Mouse (Mus musculus) monocyte, adult 5-6 weeks (primary cell): ENCODE measurements around the gene Bysl. TPM values are rescaled to one million over a fixed set of nuclear protein-coding genes. Genes with fewer than 3 reads are reported as not detected.
A peak's percentile ranks its signal among the peaks of the same experiment; 100 is the strongest.

ENCODE experiments used
- ATAC-seq: fragments of 153-309, 156-312 bp; replicated peaks from 2 replicates; pipeline ENCODE4 v1.8.0; 2017; ENCODE audit warnings: mild to moderate bottlenecking; ENCODE audit not compliant: low TSS enrichment, insufficient number of reproducible peaks, severe bottlenecking, poor library complexity, low FRiP score
- total RNA-seq: library from RNA; stranded (forward); fragments of 200-1000, 200-491, 200-594 nt; gene quantifications from 3 replicates; pipeline ENCODE4 v1.2.3, GENCODE M21; 2017

Bysl gene
- total RNA-seq, 1 experiment from 2014 or later = 8.2 TPM

GRCm38 (mm10) chr17:47596162-47596838 lies 15.0 kb downstream of the Bysl start:
- no peak for ATAC-seq

- peak; percentile 51 for ATAC-seq
These were observed 15.8 kb downstream of the Bysl start for GRCm38 (mm10) chr17:47595248-47596161.

DNA sequence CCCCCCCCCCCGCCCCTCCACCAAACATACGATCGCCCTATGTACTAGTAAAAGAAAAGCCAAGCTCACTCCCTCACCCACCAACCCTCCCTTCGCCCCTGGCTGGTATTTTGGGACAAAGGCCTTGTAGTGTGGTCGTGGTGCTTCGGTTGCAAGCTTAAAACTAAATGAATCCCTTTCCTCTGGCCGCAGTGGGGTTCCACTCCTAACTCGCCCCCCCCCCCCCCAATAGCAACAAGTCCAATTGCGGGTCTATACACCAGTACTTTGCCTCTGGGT lies 16.4 kb downstream of the Bysl start:
- ATAC-seq = no peak

- no peak for ATAC-seq
These were observed 16.9 kb downstream of the Bysl start for GRCm38 (mm10) chr17:47594183-47594968.

GRCm38 (mm10) chr17:47593854-47594182 lies 17.5 kb downstream of the Bysl start:
- ATAC-seq = no peak

DNA sequence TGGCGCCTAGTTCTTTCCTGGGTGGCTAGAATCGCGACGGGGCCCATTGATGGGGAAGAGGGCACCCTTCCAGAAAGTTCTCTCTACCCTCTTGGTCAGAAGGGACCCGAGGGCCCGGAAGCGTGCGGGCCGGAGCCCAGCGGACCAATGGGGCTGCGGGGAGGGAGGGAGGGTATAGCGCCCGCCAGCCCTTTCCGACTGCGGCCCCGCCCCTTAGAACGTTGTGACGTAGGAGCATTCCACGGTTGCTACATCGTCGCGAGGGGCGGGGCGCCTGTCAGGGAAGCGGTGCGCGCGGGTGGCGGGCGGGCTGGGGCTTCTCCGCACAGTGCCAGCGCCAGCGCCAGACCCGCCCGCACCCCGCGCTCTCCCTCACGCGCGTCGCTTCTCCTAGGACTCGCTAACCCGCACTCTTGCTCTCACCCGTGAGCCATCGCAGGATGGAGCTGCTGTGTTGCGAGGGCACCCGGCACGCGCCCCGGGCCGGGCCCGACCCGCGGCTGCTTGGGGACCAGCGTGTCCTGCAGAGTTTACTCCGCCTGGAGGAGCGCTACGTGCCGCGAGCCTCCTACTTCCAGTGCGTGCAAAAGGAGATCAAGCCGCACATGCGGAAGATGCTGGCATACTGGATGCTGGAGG lies 18.0 kb downstream of the Bysl start:
- peak; percentile 53 for ATAC-seq

DNA sequence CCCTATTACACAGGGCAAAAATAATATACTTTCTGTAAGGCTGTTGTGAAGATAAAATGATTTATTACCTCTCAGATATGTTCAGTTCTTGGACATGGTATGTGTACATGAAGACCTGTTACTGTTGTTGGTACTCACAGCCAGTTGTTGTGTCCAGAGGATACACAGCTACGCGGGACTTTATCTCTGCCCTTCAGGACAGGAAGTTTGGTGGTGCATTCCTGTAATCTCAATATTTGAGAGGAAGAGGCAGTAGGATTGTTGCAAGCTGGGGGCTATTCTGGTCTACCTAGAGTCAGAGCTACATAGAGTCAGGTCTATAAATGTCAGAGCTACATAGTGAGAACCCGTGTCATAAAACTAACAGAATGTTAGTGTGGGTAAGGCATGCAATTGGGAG lies 20.2 kb downstream of the Bysl start:
- no peak for ATAC-seq

GRCm38 (mm10) chr17:47588517-47588916 lies 22.8 kb downstream of the Bysl start:
- no peak for ATAC-seq

DNA sequence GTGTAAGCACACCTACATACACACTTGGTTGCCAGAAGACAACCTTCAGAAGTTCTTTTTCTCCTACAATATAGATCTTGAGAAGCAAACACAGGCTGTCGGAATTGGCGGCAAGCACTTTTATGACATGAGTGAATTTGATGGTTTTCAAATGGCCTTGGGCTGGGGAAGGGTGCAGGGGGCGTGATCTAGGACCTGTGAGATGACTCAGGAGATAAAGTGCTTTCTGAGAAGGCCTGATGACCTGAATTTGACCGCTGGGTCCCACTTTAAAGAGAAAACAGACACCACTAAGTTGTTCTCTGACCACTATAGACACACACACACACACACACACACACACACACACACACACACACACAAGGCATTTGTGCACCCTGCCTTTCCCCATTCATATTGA lies 30.3 kb downstream of the Bysl start:
- ATAC-seq = no peak

DNA sequence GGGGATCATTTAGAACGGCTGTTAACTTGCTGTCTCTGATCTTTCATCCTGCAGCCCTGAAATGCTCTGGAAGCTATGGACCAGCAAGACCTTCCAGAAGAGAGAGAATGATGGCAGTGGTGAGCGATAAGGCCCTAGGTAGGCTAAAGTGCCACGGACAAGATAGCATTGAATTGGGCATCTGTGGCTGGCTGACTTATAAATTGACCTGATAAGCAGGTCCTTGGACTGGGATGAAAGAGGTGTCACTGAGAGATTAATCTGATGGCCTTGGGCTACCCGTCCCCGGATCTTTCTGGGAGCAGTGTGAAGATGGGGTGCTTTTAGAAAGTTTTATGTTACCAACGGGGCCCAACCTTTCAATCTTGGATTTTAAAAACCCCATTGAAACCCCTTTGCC lies 32.6 kb downstream of the Bysl start:
- ATAC-seq = no peak

DNA sequence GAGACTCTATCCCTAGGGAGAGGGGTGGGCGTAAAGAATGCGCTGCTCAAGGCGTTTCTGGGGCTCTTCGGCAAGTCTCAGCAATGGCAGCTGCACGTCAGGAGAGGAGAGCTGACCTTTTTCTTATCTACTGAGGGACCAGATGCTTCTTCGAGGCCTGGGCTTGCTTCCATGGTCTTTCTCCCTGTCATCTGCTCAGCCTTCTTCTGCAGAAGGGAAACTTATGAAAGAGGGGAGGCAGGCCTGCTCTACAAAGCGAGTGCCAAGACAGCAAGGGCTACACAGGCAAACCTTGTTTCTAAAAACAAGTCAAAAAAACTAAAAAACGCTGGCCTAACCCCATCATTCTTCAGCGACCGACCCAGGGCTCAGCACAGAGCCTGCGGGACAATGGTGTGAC lies 36.5 kb downstream of the Bysl start:
- no peak for ATAC-seq

GRCm38 (mm10) chr17:47574028-47574427 lies 37.3 kb downstream of the Bysl start:
- ATAC-seq = no peak

GRCm38 (mm10) chr17:47572436-47572835 lies 38.9 kb downstream of the Bysl start:
- ATAC-seq = no peak

- no peak for ATAC-seq
These were observed 39.7 kb downstream of the Bysl start for GRCm38 (mm10) chr17:47571621-47572020.

DNA sequence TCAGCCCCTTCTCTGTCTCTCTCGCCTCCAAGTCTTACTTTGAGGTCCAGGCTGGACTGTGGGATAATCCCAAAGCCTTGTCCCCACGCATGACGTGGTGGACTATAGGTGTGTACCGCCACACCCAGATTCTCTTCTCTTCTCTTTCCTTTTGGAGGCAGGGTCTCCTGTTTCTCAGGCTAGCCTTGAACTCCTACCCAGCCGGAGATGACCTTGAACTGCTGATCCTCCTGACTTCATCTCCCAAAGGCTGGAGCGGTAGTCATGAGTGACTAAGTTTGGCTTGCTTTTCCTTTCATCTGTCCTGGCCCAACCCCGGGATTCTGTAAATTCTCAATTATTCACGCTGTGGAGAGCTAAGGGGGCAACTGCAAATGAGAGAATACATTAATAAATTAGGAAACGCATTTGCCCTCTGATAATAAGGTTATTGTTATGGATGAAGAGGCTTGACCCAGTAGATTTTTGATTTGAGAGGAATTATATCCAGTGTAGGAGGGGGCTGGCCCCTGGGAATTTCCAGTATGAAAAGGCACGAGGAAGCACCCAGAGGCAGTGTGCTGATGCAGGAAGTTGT lies 42.3 kb downstream of the Bysl start:
- no peak for ATAC-seq

DNA sequence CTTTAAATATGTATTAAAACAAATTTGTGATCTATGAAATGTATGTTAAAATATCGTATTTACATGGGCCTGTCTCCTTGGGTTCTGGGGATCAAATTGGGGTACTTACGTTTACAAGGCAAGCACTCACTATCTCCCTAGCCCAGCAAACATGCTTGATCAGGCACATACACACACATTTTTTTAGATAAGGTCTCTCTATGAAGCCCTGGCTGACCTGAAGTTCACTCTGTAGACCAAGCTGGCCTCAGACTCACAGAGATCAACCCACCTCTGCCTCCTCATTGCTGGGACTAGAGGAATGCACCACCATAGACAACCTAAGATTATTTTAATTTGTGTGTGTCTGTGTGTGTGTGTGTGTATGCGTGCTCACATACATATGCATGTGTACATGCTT lies 42.9 kb downstream of the Bysl start:
- no peak for ATAC-seq

DNA sequence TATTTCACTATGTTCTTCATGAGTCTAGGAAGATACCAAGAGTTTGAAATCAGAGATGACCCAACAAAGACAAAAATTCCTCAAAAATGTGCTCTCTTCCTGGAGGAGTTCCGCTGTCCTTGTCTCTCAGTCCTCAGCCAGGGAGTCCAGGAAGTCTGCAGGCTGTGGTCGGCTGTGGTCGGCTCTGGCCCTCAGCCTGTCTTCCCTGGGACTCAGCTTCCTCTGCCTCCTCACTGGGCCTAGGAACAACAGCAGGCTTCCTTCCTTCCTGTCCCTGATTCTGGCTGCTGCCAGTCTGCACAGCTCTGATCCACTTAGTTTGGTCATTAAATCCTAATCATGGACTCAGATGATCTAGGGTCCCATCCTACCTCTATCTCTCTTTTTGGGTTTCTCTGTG lies 44.0 kb downstream of the Bysl start:
- no peak for ATAC-seq

DNA sequence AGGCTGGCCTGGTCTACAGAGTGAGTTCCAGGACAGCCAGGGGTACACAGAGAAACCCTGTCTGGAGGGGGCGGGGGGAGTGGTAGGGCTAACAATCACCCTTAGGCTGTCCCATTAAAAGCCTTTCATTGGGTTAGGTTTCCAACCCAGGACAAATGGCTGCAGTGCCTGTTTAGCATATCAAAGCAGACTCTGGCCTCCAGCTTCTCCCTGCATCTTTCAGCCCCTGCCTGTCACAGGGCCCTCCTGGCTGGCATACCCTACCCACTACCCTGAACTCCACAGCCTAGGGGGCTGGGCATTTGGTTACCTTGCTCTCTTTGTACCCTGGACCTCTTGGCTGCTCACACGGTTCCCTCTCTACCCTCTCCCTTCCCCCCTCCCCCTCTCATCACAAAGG lies 45.2 kb downstream of the Bysl start:
- ATAC-seq = no peak

DNA sequence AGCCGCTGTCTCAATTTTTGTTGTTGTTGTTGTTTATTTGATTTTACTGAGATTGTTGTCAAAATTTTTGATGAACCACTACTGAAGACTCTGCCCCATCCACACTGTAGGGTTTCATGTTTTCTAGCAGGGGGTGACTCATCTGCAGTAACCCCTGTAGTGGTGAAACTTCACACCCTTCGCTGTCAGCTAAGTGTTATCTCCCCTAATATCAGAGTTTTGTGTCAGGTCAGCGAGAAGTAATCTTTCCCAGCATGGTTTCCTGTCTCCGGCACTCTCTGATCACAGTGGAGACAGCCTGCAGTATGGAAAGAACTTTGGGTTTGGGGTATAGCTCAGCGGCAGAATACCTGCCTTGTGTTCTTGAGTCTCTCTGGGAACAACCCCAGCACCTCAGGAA lies 46.7 kb downstream of the Bysl start:
- ATAC-seq = no peak
